Mouse (Mus musculus) cerebellum, postnatal 4 days (tissue): ENCODE data around the gene Serpina3b.

Experiments
- DNase-seq, 2 experiments: peaks; one replicate each; pipeline ENCODE4 v3.0.0; 2022; ENCODE audit warnings: low spot score in 2 of 2, mixed read lengths in 1 of 2

Serpina3b gene

DNA sequence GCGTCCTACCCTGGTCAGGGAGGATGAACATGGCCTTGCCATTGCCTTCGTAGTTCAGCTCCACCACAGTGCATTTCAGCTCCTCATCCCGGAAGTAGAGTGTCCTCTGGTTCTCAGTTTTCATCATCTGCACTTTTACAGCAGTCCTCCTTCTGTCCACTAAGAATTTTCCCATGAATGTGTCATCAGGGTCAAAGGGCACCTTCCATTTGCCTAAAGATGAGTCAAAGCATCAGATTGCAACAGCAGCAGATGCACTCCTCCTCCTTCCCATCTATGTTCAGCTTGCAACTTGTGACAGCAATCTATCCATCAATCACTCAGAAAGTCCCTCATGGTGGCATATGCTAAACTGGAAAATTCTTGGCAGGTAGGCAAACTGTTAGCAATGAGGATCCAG is 47.8 kb downstream of the Serpina3b start:
- DNase-seq, result no peak

DNA sequence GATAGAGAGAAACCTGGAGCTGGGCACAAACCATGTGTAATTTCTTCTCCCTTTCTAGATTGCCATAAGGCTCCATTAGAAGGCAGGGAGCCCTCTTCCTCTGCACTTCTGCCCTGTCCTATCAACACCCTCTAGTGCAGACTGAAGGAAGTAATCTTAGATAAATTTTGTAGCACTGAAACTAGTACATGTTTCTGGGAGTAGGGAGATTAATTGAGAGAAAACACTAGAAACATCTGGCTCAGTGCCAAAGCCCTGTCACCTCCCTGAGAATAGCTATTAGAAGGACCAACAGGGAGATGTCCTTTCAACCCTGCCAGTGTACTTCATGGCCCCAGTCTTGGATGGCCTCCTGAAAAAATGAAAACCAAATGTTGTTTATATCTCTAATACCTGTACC is 50.8 kb downstream of the Serpina3b start:
- DNase-seq, result no peak

DNA sequence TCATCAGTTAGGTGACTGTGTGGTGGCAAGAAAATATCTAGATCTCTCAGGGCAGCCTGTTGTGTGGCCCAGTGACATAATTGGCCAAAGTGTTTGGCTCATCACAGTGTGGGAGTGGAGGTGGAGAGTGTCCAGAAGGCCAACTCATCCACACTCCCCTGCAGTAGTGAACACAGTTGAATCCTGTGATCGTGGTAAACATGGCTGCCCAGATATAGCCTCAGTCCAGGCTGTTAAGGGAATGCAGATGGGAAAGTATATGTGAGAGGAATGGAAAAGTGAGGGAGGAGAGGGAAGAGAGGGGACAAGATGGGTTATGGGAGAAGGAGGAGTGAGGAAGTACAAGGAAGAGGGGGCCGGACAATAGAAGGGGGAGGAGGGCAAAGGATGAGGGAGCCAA is 51.2 kb downstream of the Serpina3b start:
- DNase-seq, result no peak

DNA sequence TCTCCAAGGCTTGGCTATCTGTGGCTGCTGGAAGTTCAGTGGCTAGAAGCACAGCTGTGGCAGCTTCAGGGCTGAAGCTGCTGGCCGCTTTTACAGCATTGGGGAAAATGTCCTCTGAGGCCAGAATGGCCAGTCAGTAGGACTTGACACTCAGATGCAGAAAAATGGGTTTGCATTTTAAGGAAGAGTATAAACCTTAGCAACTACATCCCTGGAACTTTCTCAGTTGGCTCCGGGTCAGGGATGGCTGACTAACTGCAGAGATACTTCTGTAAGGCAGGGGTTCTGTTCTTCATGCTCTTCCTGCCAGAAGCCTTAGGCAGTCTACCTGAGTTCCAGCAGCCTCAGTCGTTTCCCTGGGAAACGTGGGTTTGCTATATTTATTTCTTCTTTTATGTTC is 57.2 kb downstream of the Serpina3b start:
- no peak for DNase-seq

DNA sequence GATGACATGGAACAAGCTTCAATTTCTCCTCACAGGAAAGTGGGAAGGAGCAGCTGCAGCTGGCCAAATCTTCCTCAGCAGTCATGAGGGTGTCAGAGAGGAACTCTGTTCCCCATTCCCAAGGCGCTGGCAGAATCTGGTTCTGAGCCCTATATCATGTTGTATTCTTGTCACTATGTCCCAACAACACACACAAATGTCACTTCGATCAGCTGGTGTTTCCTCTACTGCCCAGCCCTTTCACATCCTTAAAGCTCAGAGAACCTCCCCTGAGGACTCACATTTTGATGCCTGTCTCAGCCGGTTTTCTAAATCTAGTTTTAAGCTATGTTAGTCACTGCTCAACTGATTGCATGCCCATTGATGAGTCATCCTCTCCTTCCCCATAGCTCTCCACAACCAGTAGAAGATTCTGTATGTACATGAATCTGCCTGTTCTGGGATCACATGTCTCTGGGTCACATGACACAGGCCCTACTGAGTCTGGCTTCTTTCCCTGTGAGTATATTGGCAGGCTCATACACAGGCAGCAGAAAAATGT is 58.3 kb downstream of the Serpina3b start:
- DNase-seq, result no peak
